In genomic region chr2:175141993-175142295, GRCm38 (mm10) we compare ENCODE assay signal across 8 mouse cellular contexts. TPM values are rescaled to one million over a fixed set of nuclear protein-coding genes. Genes with fewer than 3 reads are reported as not detected.
A peak's percentile ranks its signal among the peaks of the same experiment; 100 is the strongest.
DNase-seq lines count a peak whose midpoint lies in the region; ATAC-seq and TF ChIP-seq lines count a peak whose summit lies in the region.
"Not testable (repeated sequence)": the region's sequence is repeated elsewhere in the genome, so short reads cannot be mapped to it uniquely, and the experiment has no call there.

TSS of gene Gm14399 (minus strand) at chr2:175142012.

- not testable (repeated sequence) for H3K36me3 ChIP-seq in E14TG2a.4 (ENCODE audit: insufficient read depth, low read length); forebrain, embryonic 16.5 days (ENCODE audit: control insufficient read depth, insufficient read depth); hindbrain, embryonic 11.5 days (ENCODE audit: control insufficient read depth, insufficient read depth, low read length); limb, embryonic 10.5 days; lung, embryonic 16.5 days (ENCODE audit: control insufficient read depth, insufficient read depth, low read length); neural tube, embryonic 11.5 days (ENCODE audit: control insufficient read depth, insufficient read depth, low read length)

- not testable (repeated sequence) for H3K4me1 ChIP-seq in E14TG2a.4 (replicated peaks; ENCODE audit: low read depth, low read length); forebrain, embryonic 16.5 days (replicated peaks; ENCODE audit: control insufficient read depth, insufficient read depth, low read length); hindbrain, embryonic 11.5 days (replicated peaks; ENCODE audit: control insufficient read depth, insufficient read depth, low read length); limb, embryonic 10.5 days; lung, embryonic 16.5 days (replicated peaks; ENCODE audit: control insufficient read depth, insufficient read depth, low read length); neural tube, embryonic 11.5 days (ENCODE audit: control insufficient read depth, insufficient read depth, low read length)

- 21% methylated on average over 1 of the region's 2 CpGs for WGBS in forebrain, embryonic 16.5 days
- 6% methylated on average over 1 of the region's 2 CpGs for WGBS in hindbrain, embryonic 11.5 days
- WGBS in limb, embryonic 10.5 days, result 5% methylated on average over 1 of the region's 2 CpGs
- WGBS in lung, embryonic 16.5 days, result 6% methylated on average over 1 of the region's 2 CpGs
- WGBS in neural tube, embryonic 11.5 days, result 0% methylated on average over 1 of the region's 2 CpGs

- 0 out of 2 replicates have a peak within 1 kb of the TSS, but pooled peaks have one; percentile 35 for H3K9ac ChIP-seq in forebrain, embryonic 16.5 days (replicated peaks; ENCODE audit: low read depth, low read length)
- H3K9ac ChIP-seq in hindbrain, embryonic 11.5 days (ENCODE audit: low read depth, low read length); neural tube, embryonic 11.5 days (ENCODE audit: low read length): not testable (repeated sequence)
- peak within 1 kb of the TSS; percentile 53; the same call in 1 of the 2 replicates for H3K9ac ChIP-seq in lung, embryonic 16.5 days (ENCODE audit: low read length)

- H3K27me3 ChIP-seq in E14TG2a.4 (ENCODE audit: insufficient read depth, low read length); forebrain, embryonic 16.5 days (replicated peaks; ENCODE audit: control insufficient read depth, insufficient read depth, low read length); hindbrain, embryonic 11.5 days (ENCODE audit: control insufficient read depth, insufficient read depth, low read length); limb, embryonic 10.5 days (ENCODE audit: low read depth, poor library complexity, severe bottlenecking); lung, embryonic 16.5 days (ENCODE audit: control insufficient read depth, insufficient read depth, low read depth, low read length); neural tube, embryonic 11.5 days (ENCODE audit: control insufficient read depth, insufficient read depth, low read length): not testable (repeated sequence)

- ATAC-seq in common myeloid progenitor, adult 5-6 weeks (replicated peaks; ENCODE audit: low read depth, poor library complexity, severe bottlenecking), result peak; percentile 83
- not testable (repeated sequence) for ATAC-seq in forebrain, embryonic 16.5 days; hindbrain, embryonic 11.5 days (ENCODE audit: low FRiP score); lung, embryonic 16.5 days (ENCODE audit: low read depth); neural tube, embryonic 11.5 days (ENCODE audit: insufficient read depth, low FRiP score, low TSS enrichment)

- H3K9me3 ChIP-seq in E14TG2a.4 (ENCODE audit: low read length); forebrain, embryonic 16.5 days (ENCODE audit: control insufficient read depth, low read length); hindbrain, embryonic 11.5 days (ENCODE audit: control insufficient read depth, low read length); limb, embryonic 10.5 days (replicated peaks); lung, embryonic 16.5 days (ENCODE audit: control insufficient read depth, low read length); neural tube, embryonic 11.5 days (ENCODE audit: control insufficient read depth, low read length): not testable (repeated sequence)

- H3K27ac ChIP-seq in forebrain, embryonic 16.5 days (ENCODE audit: low read length); hindbrain, embryonic 11.5 days (ENCODE audit: low read depth, low read length); limb, embryonic 10.5 days; lung, embryonic 16.5 days (ENCODE audit: low read length); neural tube, embryonic 11.5 days (ENCODE audit: low read depth, low read length): not testable (repeated sequence)

- H3K4me3 ChIP-seq in E14TG2a.4 (replicated peaks; ENCODE audit: low read length), result peak within 1 kb of the TSS; percentile 81
- peak within 1 kb of the TSS; percentile 47 for H3K4me3 ChIP-seq in forebrain, embryonic 16.5 days (replicated peaks; ENCODE audit: low read length)
- peak within 1 kb of the TSS; percentile 34 for H3K4me3 ChIP-seq in hindbrain, embryonic 11.5 days (ENCODE audit: low read depth, low read length)
- peak within 1 kb of the TSS; percentile 50 for H3K4me3 ChIP-seq in limb, embryonic 10.5 days
- H3K4me3 ChIP-seq in lung, embryonic 16.5 days (ENCODE audit: low read length), result peak within 1 kb of the TSS; percentile 52
- H3K4me3 ChIP-seq in neural tube, embryonic 11.5 days (ENCODE audit: low read depth, low read length), result peak within 1 kb of the TSS; percentile 34

- H3K4me2 ChIP-seq in forebrain, embryonic 16.5 days (ENCODE audit: low read length), result peak within 1 kb of the TSS; percentile 42
- H3K4me2 ChIP-seq in hindbrain, embryonic 11.5 days (replicated peaks; ENCODE audit: low read depth, low read length), result peak within 1 kb of the TSS; percentile 21
- peak within 1 kb of the TSS; percentile 35 for H3K4me2 ChIP-seq in lung, embryonic 16.5 days (ENCODE audit: low read depth, low read length)
- peak within 1 kb of the TSS; percentile 30; the same call in 1 of the 2 replicates for H3K4me2 ChIP-seq in neural tube, embryonic 11.5 days (ENCODE audit: low read depth)

- TF ChIP-seq CTCF in E14TG2a.4 (conservative IDR thresholded peaks at IDR 0.05; ENCODE audit: low read length), result not testable (repeated sequence)

- not testable (repeated sequence) for DNase-seq in hindbrain, embryonic 11.5 days (ENCODE audit: low spot score); layer of hippocampus, adult 18-20 months (ENCODE audit: low spot score in 2 of 2); limb, embryonic 10.5 days (ENCODE audit: low spot score); neural tube, embryonic 11.5 days (ENCODE audit: low spot score)

RNA-seq across cellular contexts. Expression of gene Gm14399, which starts in this region (rescaled TPM):
- 12.4 and 18.3 TPM in 2 replicates for total RNA-seq in common myeloid progenitor, adult 5-6 weeks (2017)
- polyA plus RNA-seq in forebrain, embryonic 16.5 days (2015; fragmentation: Nextera tagmentation; extraction: Ambion mirVana), result 6.7 and 7.8 TPM in 2 replicates
- 6.5 and 7.7 TPM in 2 replicates for polyA plus RNA-seq in hindbrain, embryonic 11.5 days (2014; fragmentation: Nextera tagmentation; extraction: Ambion mirVana)
- 10 to 100 TPM; 19.8 to 22.8 TPM for total RNA-seq in layer of hippocampus, adult 18-20 months (2021)
- polyA plus RNA-seq in limb, embryonic 10.5 days (2016; fragmentation: Nextera tagmentation; extraction: Ambion mirVana), result 4.9 and 6.2 TPM in 2 replicates
- polyA plus RNA-seq in lung, embryonic 16.5 days (2015; fragmentation: Nextera tagmentation; extraction: Ambion mirVana), result 5.3 and 6.0 TPM in 2 replicates
- polyA plus RNA-seq in neural tube, embryonic 11.5 days (2014; fragmentation: Nextera tagmentation; extraction: Ambion mirVana), result 3.0 and 3.5 TPM in 2 replicates
